Mouse (Mus musculus): Measurements from ENCODE around the gene Spata46. TPM values are rescaled to one million over a fixed set of nuclear protein-coding genes. Genes with fewer than 3 reads are reported as not detected.

The Spata46 gene
- not detected for total RNA-seq (2021)

DNA sequence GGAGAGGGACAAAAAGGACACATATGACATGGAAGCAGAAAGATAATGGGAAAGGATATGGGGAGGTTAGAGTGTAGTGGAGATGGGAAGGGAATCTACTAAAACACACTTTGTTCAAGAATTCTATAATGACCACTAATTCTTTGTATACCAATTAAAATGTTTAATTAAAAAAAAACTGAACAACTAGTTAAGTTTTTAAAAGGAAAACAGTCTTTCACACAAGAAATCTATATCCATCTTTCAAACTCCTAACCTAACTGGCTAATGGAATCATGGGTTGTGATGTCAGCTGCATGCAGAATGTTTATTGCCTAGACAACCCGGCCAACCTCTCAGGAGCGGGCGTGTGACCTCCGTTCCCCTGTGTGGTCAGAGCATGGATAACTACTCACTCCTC lies at the start of gene Spata46:
Gene Spata46 (plus strand): TSS at position 301 of the 400 bp plus-strand sequence.
- DNase-seq = no peak

DNA sequence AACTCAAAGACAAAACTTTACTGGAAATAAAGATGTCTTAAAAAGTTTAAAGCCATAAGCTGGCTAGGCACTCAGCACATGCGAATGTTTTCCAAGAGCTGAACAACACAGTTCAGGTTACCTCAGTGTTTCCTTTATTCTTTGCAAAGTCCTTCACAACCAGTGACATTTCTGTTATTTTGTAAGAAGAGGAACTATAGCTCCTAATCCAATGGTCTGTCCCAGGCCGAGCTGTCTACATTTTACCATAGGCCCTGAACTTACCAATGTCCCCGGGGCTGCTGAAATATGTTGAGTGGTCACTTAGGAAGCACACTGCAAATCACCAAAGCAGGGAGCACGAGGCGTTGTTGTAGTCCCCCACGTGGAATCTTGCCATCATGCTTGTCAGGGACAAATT lies 38.3 kb upstream of the Spata46 start:
- no peak for DNase-seq

DNA sequence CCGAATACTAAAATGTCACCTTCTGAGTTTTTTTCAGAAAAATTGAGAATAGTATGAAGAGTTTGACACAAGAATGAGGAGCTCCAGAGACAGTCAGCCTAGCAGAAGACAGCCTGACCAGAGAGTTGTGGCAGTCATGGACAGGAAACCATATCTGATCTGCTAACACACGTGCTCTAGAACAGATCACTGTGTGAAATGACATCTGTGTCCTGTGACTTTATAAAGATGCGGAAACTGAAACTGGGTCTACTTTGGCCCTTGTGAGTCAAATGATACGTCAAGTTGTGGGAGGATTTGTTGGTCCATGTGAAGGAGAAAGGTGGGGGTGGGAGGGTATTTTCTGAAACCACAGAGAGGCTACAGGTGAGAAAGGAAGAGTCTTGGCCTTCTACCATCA lies 37.9 kb upstream of the Spata46 start:
- DNase-seq = no peak

DNA sequence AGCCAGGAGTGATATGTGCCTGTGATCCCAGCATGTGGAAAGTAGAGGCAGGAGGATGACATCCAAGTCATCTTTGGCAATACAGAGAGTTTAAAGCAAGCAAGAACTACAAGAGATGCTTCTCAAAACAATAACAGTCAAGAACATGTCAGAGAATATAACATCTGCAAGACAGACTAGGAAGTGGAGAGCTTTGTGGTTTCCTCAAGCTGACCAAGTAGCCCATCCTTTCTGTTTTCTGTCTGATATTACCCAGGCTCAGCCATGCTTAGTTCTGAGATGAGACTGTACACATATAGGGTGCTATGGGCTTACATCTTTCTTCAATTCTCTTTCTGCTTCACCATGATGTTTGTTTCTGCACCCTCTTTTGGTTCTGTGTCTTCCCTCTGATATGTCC lies 35.4 kb upstream of the Spata46 start:
- DNase-seq = no peak

DNA sequence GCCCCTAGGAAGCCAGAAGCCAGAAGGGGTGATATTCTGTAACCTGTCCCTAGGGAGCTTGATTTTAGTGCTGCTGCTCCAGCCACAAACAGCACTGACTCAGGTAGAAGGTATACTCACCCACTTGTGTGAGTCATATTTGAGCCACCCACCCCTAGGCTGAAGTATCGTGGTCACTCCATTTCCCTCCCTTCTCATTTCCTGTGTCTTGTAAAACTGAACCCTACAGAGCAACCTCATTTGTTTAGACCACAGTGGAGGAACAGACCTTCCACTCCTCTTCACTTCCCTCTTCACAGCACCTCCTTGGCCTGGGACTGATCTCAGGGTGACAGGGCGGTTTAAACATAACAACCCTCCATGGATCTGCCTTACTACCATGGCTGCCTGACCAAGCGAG lies 31.6 kb upstream of the Spata46 start, which contains the start of gene Sh2d1b1:
Gene Sh2d1b1 (plus strand): TSS at position 305 of the 400 bp plus-strand sequence.
- no peak for DNase-seq

DNA sequence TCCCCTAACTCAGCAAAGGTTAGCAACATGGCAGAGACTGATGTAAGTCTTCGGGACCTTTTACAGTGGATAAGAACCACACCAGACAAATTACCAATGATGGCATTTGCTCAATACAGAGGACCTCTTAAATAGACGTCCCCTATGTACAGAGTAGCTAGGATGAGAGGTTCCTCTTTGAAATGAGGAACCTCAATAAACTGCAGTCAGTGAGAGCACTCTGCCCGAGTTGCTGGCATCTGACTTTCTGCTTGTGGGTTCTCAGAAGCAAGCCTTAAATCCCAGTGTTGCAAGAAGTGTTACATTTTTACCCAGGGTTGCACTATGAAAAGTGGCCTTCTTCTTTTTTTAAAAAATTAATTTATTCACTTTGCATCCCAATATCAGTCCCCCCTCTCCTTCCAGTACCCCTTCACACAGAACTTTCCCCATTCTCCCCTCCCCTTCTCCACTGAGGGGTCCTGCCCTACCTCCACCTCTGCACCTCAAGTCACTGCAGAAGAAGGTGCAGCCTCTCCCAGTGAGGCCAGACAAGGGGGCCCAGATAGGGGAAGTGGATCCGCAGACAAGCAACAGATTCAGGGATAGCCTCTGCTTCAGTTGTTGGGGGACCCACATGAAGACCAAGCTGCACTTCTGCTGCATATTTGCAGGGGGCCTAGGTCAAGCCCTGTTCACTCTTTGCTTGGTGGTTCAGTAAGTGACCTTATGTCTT lies 26.0 kb upstream of the Spata46 start:
- DNase-seq = no peak

DNA sequence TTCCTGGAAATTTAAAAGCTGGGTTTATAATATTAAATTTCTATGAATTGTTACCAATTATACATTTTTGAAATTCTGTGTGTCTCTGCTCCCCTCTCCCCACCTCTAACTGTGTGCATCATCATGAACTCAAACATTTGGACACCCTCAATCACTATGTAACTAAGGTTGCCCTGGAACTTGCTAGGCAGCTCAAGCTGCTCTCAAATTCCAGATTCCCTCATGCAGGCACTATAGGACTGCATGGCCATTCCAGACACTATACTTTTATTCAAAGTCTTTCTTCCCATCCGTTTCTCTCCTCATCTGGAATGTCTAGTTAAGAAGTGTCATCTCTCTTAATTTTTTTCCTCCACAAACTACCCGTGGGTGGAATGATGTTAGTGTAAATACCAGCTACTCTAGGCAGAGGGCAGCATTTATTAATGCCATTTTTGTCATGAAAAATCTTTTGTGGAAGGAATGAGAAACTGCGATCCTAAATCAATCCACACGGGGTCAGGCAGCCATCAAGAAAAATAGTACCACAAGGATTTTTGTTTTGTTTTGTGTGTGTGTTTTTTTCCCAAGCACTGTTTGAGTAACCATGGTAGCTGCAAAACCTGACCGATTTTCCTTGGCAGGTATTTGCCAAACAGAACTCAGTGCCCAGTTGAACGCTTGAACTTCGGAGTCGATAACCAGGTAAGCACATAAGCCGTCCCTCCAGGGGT lies 16.2 kb upstream of the Spata46 start:
- DNase-seq = peak; percentile 23 to 35

DNA sequence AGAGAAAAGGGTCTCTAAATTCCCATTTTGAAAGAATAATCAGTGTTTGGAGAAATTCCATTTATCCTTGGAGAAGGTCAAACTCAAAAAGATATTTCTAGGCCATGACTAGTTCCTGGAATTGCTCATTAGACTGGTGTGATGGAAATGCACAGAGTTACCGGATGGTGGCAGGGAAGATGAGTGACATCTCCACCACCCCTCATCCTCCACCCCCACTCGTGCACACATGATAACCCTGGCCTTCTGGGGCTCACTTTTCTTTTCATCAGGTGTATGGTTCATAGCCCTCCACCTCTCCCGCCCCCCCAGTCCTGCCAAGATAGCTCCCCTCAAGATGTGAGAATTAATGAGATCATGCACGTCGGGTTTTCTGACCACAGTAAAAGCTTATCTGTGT lies 15.3 kb upstream of the Spata46 start:
- DNase-seq = no peak

DNA sequence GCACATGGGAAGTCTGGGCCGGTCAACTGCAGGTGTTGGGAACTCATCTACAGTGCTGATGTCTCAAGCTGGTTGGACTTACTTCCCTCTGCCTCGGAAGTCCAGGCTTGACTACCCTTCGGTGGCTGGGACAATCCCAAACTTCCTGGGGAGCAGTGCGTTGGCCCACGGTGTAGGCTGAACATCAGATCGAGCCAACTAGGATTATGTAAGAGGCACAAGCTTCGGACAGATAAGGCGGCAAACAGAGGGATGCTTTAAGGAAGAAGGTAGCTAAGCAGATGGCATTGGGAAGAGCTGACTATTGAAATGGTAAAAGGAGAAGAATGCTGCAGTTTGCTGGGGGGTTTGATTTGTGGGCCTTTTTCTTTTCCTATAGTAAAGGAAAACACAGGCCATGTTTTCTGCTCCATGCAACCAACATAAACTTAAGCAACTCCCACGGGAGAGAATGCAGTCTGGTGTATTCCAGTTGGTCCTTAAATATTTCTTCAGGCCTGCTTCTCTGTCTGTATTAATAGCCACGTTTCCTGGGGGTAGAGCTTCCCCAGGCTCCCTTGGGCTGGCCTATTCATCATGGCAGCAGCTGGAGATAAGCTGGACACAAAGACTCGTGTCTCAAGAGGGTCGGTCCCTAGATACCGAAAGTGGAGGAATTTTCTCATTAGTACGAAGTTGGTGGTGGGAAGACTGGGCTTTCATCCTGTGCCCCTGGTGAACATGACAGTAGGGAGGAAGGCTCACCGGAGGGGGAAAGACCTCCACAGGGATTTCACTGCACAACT lies 13.6 kb upstream of the Spata46 start:
- DNase-seq = peak in 1 of 2 experiments; percentile 9

DNA sequence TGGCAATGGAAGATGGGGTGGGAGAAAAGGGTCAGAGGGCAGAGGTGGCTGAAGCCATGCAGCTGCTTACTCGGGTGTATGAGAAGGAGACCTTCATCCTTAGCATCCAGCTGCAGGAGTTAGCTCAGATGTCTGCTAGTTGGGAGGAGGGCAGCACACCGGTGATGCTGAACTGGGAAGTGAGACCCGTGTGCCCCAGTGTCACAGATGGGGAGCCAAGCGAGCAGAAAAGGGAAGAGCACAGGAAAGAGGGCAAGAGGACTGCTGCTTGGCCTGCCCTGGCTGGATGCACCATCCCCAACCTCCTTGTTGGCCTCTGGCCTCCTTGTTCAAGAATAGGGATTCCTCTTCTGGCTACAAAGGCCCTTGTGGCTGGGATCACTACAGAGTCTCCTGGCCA lies 9.1 kb upstream of the Spata46 start:
- DNase-seq = no peak

DNA sequence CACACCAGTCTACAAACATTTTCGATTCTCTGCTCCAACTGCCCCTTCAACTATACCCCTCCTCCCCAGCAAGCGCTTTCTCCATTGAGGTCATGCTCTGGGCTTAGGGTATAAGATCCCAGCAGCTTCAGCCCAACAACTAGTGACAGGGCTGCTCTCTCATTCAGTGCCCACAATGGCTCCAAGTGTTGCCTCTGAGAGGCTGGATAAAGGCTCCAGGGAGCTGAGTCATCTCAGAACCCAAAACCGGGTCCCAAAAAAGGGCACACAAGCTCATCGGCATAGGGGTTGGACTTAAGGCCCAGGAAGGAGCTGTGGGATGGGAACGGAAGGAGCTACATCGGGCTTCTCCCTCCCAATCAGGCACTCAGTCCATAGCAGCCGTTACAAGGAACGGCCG lies 6.9 kb upstream of the Spata46 start:
- no peak for DNase-seq

DNA sequence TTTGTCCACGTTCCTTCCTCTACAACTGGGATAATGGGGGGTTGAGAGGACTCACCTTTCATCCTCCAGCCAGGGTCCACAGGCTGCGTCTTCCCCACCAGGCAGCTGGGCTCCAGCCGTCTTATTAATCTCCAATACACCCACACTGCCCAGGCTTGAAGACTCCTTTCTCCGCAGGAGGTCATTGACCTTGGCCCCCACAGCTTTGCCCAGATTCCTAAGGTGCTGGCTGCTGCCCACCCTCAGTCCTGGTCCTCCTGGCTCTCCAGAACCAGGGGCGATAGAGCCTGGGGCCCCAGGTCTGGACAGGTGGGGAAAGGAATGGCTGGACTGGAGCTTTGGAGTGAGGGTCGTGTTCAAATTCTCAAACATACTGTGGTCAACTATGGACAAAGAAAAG lies 6.1 kb upstream of the Spata46 start:
- no peak for DNase-seq

DNA sequence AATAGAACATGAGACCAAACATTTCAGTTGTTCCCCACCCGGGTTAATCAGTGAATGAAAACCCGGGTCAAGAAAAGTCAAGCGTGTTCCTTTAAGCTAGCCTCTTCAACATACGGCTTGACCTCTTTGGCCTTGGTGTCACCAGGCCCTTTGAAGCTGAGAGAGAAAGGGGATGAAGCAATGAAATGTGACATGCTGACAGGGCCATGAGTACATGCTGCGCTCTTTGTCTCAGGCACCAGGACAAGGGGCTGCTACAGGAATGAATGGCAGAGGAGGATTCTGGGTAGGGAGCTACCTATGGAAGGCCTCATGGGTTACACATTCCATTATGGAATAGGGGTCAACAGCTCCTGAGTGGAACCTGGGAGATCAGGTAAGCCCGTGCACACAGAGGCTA lies 5.5 kb upstream of the Spata46 start:
- no peak for DNase-seq

DNA sequence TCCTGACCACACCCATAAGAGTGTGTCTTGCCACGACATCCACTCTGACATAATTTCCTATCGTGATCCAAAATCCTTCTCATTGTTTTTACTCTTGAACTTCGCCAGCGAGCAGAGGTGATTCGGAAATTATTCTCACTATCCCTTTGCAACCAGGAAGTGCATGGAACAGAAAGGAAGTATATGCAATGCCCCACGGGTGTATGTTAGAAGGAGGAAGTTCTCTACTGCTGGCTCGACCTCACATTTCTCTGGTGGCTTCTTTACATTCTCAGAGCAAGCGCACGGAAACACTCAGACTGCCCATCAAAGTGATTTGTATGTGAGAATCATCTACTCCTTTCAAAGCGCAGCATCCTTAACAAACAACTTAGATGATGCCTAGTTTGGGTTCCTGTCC lies 3.6 kb upstream of the Spata46 start:
- no peak for DNase-seq

DNA sequence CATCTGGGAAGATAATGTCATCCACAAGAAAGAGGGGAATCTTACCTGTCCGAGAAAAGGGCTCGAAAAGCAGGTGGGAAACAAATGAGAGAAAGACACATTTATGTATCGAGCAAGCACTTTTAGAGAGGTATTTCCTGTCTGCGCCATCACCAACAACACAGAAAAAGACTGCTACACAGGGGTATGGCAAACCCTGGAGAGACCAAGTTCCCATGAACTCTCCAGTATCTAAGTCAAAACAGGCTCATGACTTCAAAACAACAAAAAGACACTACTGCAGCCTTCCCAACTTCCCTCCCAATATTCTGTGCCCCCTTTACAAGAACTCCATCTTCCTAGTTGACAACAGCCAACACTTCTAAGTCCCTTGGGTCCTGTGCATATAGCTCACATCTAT lies 2.4 kb upstream of the Spata46 start, which contains the start of gene Gm7694:
Gene Gm7694 (minus strand): TSS at position 101 of the 400 bp plus-strand sequence.
- DNase-seq = no peak

DNA sequence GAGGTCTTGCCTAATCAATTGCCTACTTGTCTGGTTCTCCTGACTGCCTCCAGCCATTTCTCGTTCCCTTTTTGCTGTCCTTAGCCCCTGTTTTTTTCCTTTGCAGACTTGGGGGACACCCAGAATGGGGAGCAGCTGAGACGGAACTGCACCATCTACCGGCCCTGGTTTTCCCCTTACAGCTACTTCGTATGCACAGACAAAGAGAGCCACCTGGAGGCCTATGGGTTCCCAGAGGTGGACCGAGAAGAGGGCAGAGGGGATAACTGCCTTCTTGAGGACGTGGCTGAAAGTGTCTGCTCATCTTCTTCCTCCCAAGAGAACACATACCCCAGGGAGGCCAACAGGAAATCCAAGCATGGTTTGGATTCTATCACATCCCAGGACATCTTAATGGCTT lies 2.8 kb downstream of the Spata46 start:
- DNase-seq = no peak

DNA sequence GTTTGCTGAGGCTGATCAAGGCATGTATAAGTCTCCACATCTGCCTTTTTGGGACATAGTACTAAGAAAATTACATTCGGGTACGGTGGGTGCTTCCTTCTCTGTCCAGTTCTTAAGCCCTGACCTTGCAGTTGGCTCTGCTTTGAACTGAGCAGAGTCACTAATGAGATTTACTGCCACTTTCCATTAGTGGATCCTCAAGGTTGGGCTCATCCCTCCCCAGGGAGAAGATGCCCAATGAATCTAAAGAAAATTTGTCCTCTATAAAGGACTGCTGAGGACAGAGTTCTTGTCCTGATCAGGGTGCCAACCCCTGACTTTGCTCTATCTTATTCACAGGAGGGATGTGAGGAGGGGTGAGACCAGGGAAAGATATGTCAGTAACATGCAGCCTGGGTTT lies 13.4 kb downstream of the Spata46 start:
- DNase-seq = no peak

DNA sequence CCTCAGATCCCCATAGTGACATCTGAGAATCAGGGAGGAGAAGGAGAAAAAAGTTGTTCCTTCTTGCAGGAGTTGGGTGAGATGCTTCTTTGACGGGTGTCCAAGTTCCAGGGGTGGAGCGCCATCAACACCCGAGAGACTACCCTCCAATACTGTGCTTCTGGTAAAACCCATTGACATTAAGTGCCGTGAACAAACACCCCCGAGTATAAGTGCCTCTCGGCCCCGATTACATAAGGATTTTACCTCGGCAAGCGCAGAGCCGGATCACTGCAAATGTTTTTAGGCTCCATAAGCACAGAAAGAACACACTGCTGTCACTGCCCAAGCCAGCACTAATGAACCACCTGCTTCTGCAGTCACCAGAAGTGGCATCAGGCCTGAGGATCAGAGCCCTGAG lies 14.4 kb downstream of the Spata46 start:
- no peak for DNase-seq

DNA sequence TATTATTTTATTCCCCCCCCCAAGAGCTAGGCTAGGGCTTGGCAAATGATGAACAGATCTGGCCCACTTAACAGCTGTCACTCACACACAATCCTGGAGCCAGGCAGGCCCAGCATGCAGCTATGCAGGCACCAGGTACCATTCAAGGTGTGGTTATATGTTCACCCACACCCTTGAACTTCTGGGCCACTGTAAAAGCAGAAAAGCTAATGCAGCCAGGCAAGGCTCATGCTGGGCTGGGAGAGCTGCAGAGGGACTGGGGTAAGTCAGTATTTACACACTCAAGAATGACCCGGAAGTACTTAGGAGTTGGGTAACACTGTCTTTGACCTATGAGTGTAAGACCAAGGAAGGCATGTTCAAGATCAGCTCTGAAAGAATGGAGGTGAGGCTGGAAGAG lies 15.7 kb downstream of the Spata46 start:
- no peak for DNase-seq

DNA sequence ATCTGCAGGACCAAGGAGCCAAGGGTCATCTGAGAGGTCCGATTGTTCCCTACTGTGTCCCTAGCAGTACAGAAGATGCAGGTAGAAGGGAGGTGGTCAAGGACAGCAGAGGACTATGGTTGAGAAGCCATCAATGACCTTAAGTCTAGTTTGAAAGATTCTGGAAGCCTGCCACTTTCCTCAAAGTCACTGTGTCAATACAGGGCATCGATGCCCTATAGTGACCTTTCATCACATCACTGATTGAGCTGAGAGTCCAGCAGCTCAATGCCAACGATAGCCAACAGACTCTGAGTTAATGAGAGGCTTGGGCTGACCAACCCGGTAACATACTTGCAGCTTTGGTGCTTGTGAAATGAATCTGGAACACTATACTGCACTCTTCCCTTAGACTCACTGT lies 16.7 kb downstream of the Spata46 start:
- DNase-seq = no peak

DNA sequence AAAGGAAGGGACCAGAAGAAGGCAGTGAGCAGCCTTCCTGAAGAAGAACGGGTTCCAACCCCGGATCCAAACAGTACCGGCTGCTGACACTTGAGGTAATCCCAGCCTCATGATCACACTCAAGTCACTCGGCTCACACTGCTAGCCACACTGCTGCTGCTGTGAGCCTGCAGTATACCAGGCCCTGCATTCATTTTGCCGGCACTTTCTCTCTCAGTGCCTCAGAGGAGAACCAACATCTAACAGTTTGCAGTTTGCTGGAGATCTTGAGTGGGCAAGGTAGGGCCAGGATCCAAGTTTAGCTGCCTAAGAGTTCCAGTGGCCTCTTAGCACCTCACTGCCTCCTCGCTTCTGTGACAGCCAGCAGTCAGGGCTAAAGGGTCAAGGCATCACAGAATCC lies 23.3 kb downstream of the Spata46 start:
- no peak for DNase-seq

DNA sequence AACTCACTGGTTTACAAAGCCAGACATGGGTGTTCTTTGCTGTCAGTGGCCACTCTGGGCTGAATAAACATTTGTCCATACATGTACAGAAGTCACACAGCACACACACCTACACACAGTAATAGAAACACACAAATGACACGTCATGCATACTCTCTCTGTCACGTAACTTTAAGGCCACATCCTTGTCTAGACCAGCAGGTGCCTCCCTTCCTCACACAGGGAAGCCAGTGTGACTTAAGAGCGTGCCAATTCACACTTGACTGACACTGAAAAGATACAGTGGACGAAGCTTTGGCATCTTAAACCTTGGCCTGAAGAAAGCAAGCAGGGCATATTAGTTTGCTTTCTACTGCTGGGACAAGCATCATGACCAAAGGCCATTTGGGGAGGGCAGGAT lies 24.2 kb downstream of the Spata46 start:
- no peak for DNase-seq

DNA sequence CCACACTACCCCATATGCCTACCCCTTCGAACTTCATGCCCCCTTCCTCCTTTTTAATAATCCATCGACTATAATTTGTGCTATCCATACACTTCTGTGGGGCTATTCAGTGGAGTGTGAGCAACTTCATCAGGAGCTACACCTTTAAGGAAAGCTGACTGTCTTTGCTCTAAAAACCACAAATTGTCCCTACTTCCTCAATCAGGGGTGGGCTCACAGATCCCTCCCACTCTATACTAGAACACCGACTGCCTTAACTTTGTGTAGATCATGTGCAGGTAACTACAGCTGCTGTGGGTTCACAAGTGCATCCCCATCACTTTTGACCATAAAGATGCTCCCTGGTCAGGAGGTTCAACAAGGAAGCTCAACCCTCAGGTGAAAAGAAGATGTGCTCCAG lies 31.3 kb downstream of the Spata46 start:
- no peak for DNase-seq

All from layer of hippocampus, postnatal 36 days (tissue).